Mouse (Mus musculus): ENCODE measurements at regions not wholly inside any gene's neighbourhood (a gene's known extent, or its start where the extent isn't known, plus 50 kb on each side); places are given as distances from the start of the nearest gene placed in this dataset.

DNA sequence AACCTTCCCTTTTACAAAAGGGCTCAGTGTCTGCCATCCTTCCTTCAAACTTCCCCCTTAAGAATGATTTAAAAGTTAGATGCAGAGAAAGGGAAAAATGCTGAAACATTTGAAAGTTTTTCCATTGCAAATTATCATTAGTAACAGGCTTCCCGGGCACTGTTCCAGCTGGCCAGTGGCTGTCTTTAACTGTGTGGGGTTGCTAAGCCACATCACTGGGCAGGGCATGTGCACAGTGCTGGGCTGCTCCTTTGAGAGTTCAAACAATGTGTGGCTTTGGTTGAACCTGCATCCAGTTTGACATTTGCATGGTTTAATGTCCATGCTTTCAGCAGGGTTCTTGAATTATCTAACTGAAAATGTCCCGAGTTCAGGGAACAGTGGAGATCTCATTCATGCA, 512.1 kb upstream of the Id2 start:
- no peak for DNase-seq (ENCODE audit: low read depth, low spot score)

DNA sequence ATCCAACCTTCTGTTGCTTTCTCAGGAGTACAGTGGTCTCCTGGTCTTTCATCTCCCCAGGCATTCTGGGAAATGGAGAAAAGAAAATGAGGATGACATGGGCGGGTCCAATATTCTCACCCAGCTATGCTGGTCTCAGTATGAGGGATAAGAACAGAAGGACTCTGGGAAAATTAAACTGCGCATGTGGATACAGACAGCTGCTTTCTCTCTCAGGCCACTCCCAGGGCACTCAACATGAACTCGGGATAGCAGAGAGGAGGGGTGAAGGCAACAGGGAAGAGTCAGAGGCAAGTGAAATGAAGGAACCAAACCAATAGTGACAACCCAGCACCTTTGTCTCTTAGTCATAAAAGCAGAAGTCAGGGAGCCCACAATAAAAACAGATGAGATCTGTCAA, 508.5 kb upstream of the Id2 start:
- no peak for DNase-seq (ENCODE audit: low read depth, low spot score)

DNA sequence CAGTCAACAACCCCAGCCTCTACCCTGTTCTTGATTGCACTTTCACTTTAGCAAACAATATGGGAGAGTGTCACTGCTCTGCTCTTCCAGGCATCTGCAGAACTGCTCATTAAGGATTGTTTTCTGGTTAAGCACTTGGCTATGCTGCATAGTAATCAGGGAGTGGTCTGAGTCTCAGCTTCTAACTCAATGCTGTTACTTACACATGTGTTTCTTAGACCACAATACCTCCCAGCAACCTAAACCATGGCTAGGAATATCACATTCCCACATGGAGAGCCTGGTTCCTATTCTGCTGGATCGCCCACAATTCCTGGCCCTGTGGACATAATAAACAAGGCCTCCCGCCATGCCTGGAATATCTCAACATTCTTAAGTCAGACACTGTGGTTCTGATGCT, 493.3 kb upstream of the Id2 start:
- DNase-seq (ENCODE audit: low read depth, low spot score): no peak

DNA sequence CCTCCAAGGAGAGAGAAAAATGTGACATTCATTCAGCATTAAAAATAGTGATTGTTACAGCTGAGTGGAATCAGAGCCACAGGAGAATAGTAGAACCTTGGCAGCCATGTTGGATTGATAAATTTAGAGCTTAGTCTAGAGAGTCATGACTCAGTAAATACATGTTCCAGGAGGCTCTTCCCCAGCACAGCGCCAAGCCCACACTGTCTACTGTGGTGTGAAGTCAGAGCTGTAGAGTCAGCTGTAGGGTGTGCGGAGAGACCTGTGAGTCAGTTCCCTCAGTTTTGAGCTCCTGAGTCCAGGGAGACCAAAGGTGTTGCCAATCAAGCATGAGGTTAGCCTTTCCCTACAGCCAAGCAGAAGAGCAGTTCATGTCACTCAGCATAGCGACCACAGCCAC, 488.8 kb upstream of the Id2 start:
- no peak for DNase-seq (ENCODE audit: low read depth, low spot score)

DNA sequence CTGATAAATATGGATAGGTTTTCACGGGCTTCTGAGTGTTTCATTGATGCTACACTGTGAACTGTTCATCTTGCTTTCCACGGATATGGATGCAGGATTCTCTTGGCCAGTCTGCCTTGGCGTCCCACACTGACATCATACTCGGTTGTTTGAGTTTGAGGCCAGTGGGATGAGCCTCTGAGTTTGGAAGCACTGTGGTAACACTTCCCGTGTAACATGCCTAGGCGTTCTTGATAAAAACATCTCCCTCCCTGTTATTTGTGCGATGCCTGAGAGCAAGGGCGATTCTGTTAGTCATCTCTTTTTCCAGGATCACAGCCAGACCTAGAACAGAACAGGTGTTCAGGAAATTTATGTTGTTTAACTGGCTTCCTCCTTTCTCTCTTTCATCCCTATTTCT, 482.5 kb upstream of the Id2 start:
- no peak for DNase-seq (ENCODE audit: low read depth, low spot score)

DNA sequence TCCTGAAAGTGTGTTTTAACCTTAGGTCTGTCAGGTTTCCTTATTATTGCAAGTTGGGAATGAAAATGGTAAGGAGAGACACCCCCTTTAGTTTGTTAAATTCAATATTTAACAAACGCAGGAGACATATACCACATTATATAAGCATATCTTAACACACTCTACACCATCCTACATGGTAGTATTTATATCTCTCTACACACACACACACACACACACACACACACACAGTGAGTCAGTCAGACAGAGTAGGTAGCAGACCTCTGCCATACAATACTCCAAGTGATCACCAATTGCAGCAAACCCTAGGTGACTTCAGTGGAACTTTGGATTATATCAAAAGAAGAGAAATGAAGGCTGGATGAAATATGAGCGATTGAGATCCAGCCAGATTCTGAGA, 468.2 kb upstream of the Id2 start:
- DNase-seq (ENCODE audit: low read depth, low spot score): no peak

DNA sequence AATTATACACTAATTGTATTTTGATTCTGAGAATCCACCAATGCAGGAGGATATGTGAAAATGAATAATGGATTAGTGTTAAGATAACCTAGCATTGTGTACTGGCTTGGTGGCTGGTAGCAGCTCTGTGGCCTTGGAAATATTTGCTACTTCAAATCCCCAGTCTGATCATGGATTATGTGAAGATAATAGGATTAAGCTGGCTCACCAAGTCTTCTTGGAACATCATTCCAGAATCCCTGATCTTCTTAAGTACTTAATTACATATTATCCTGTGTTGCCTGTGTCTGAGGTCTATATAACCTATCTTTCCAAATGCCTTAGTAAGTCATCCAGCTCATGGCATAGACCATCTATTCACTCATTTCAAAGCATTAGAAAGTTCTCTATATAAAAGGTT, 462.7 kb upstream of the Id2 start:
- DNase-seq (ENCODE audit: low read depth, low spot score): no peak

DNA sequence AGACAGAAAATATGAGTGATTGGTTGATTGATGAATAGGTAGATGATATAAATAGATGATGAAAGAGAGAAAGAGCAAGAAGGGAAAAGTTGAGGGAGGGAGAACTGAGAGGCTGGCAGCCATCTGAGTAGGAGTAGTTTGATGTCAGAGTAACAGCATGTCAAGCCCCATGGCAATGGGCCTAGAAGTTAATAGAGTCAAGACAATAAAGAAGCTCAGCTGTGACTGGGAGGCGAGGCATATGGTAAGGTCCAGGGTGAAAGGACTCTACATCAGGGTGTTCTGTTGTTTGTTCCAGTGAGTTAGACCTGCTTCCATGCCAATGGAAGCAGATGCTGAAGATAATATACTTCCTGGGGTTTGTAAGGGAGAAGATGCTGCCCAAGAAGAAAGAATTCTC, 456.7 kb upstream of the Id2 start:
- DNase-seq (ENCODE audit: low read depth, low spot score): no peak

DNA sequence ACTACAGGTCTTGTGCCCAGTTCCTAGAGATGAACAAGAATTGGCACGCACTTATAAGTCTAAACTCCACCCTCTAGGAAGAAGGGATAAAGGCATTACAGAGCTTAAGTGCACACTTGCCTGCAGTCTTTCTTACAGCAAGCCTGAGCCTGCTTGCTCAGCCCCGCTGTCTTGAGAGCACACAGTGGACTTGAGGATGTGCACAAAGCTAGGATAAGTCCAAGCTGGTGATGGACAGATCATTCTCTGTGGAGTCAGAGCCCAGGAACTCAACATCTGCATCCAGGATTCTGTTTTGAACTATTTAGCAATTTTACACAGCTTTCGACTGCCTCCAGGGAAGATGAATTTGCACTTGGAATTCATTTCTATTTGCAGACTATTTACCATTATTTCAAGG, 452.8 kb upstream of the Id2 start:
- DNase-seq (ENCODE audit: low read depth, low spot score): no peak

DNA sequence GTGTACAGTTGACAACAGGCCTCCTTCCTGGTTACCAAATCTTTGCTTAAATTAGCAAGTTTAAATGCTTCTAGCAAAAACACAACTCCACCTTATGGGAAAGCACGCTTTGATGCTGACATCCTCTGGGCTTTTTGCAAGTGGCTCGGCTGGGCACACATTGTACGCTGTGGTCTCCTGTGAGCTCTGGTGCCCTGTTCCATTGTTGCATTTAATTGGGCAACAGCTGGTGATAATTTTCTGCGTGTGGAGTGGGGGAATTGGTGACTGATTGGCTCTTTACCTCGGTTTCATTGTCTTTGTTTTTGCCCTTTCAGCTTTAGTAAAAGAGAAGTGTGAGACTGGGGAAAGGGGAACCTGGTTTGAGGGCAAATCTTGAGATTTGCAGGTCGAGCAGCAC, 447.3 kb upstream of the Id2 start:
- no peak for DNase-seq (ENCODE audit: low read depth, low spot score)

DNA sequence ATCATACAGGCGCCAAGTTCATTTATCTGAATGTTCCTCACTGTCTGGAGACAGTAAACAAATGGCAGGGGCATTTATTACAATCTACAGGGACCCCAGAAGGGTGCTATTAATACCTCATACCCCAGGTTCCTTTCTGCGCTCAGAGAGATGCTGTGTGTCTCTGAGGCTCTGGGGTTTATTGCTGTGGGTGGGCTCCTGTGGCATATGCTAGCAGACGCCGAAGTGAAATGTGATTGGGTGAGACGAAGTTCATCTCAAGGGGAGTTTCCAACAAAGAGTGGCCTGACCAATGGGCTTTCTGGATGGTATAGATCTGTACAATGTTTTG, 437.6 kb upstream of the Id2 start:
- no peak for DNase-seq (ENCODE audit: low read depth, low spot score)

DNA sequence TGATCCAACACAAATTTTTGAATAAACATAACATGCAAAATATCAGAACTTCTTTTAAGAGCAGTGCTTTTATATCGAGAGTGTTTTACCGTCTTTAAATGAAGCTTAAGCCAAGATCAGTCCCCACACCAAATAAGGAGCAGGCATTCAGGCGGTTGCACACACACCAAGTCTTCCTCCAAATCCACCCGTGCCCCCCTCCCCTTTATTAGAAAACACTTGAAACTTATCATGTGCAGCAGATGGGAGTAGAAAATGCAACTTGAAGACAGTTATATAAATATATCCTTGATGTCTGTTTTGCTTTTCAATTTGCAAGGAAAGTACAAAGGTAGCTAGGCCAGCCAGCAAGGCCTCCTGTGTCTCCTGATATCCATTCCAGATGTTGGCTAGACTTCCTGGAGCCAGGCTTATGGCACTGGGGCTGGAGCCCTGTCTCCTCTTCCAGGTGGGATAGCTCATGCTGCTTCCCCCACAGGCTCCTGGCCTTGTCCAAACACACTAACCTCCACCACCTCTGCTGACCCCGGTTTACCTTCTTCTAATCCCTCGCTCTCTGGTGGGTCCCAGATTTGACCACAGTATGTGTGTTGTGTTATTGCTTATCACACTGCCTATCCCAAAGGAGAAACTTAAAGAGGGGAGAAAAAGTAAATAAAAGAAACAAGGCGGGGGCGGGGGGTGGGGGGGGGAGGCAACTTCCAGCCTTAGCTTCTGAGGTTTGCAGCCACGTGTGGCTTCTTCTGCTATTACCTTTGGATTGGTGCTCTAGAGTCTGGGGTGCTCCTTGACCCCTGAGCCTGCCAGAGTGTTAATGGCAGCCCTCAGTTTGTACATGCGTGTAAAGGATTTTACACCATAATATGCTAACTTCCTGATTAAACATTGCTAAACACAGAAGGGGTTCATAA, 437.0 kb upstream of the Id2 start:
- no peak for DNase-seq (ENCODE audit: low read depth, low spot score)

DNA sequence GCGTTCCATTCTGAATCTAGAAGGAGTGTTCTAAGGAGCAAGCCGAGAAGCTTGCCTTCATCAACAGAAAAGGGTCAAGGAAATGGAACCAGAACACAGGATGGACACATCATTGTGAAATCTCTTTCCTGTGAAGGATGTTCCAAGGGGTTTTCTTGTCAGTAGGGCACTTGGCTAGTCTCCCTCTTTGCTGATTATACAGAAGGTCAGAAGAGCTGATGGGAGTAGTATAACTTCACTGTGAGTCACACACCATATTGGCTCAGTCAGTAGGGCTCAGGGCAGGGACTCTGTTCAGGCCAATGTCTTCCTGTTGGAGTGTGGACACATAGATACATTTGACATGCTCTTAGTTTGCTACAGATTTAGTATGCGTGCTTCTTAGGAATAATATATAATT, 433.5 kb upstream of the Id2 start:
- no peak for DNase-seq (ENCODE audit: low read depth, low spot score)

DNA sequence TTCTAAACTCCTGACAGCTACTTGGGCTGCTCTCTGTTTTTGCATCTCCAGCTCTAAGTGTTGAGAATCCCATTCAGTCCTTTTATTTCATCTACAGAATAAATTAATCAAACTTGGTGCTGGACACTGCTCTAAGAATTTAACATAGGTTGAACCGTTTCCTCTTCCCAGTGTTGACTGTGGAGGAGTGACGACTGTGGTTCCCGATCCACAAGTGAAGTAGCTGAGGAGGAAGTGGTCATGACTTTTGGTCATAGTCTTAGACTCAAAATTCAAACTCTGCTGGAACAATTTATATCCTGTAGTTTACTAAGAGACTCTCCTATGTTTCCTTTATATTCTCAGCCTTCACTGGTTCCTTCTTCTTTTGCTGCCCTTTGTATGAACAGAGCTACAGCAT, 432.6 kb upstream of the Id2 start:
- DNase-seq (ENCODE audit: low read depth, low spot score): no peak

DNA sequence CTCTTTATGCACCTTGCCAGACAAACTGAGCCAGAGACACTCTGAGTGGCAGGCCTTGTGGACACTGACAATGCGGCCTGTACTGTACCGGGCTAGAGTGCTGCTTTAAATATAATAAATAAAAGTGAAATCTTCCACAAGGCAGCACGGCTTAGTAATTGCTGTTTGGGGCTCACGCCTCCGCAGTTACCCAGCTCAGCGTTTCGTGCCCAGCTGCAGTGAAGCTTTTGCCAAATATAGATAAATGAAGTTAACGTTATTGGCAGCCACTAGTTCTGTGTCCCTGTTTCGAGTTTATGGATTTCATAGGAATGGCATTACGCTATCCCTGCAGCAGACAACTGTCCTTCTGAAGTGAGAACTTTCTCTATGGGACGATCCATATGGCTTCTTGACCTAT, 429.7 kb upstream of the Id2 start:
- no peak for DNase-seq (ENCODE audit: low read depth, low spot score)

DNA sequence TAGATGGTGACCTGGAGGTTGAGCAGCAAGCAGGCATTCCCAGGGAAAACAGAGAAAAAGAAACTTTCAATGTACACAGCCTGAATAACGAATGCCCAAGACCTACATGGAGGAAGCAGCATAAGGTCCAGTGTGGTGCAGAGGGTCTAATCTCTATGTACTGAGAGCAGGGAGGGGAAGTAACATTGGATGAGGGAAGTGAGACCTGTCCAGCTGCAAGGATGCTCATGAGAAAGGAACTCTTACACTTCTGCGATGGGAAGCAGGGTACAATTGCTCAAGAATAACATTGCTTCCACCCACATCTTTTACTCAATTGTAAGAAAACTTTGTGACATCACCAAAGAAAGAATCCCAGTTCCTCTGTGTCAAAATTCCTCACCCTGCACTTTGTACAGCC, 419.8 kb upstream of the Id2 start:
- DNase-seq (ENCODE audit: low read depth, low spot score): no peak

DNA sequence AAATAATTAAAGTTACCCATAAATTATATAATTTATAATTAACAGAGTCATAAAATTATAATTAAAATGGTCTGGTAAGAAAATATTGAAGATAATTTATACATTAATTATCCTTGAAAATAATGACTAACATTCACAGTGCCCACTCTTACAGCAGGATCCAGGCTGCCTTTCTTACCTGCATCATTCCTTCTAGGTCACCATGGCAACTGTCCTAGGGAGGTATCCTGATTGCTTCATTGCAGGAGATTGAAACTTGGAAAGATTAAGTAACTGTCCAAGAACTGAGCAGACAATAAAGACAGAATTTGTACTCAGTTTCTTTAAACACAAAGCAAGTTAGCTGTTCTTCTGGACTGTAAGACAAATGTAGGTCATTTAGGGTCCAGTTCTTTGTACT, 416.7 kb upstream of the Id2 start:
- DNase-seq (ENCODE audit: low read depth, low spot score): no peak

DNA sequence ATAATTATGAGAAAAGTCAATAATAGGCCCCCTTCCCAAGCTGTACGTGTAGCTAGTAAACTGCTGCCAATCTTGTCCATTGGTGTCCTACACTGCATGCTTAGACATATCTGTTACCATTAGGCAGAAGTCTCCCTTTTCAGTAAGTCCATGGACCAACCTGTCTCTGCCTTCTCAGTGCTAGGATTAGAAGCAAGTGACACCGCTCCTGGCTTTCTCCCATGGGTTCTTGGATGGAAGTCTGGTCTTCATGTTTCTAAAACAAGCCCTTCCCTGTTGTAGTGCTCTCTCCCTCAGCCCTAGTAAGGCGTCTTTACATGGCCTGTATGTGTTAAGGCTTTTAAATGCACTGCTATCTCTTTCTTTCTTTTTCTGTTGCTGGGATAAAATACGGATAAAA, 412.7 kb upstream of the Id2 start:
- no peak for DNase-seq (ENCODE audit: low read depth, low spot score)

DNA sequence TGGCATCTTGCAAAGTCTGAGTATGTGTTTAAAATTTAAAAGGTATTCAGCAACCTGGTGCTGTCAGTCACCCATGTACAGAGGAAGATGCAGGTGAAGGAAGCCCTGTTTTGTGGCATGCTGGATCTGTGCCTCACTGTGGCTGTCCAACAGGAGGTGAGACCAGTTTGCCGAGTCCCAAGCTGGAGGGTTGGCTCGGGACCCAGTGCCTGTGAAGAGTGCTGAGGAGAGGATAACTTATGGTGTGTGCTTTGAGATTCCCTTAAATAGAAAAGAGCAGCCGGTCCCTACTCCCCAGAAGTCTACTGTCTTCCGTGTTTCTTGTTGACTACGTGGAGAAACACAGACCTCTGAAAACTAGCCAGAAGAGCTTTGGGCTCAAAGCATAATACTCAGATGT, 396.3 kb upstream of the Id2 start:
- DNase-seq (ENCODE audit: low read depth, low spot score): no peak

DNA sequence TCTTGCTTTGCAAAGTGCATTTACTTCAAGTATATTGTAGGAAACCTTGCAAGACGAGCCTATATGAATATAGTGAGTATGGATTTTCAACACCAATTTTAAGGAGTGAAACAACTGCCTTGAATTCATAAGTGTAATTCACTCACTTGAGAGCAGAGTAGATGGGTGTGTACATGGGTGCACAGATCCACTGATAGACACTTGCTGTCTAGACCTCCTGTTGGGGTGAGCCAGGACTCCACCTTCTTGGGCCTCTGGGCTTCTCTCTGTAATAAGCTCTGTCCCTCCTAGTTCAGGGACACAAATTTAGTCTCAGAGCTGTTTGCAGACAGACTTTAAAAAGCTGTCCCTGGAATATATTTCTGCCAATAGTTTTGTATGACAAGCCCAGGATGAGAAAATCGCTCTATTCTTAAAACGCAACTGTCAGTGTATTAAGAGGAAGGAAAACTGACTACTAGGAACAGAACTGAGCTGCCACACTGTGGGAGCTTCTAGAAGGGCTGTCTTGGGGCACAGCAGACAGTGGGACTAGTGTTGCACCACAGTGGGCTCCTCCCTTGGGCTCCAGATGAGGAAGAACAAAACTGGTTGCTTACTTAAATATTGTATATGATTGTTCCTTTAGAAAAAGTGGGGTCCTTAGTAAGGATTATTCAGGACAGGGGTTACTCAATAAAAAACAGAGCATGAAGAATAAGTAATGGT, 395.7 kb upstream of the Id2 start:
- DNase-seq (ENCODE audit: low read depth, low spot score): no peak

DNA sequence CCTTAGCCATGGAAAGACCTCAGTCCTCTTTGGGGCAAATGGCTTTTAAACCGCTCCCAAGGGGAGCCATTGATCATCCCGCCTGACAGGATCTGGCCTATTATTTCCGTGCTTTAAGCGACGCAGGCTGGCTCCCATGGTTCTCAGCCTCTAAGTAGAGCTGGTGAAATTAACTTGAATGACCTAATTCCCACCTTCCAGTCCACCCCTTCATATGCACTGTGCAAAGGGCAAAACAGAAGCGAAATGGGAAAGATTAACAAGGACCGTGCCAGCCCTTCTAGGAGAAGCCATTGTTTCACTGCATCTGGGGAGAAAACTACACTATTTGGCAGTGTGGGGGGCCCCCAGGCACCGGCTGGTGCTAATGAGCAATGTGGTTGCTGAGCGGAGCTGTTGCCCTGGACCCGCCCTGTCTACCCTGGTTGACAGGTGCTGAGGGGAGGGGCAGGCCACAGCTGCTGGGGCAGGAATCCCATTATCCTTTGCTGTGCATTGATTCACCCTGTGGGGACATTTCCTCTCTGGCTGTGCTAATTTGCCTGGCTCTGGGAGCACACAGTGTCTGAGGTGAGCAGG, 378.3 kb upstream of the Id2 start:
- peak; percentile 59 for DNase-seq (ENCODE audit: low read depth, low spot score)

DNA sequence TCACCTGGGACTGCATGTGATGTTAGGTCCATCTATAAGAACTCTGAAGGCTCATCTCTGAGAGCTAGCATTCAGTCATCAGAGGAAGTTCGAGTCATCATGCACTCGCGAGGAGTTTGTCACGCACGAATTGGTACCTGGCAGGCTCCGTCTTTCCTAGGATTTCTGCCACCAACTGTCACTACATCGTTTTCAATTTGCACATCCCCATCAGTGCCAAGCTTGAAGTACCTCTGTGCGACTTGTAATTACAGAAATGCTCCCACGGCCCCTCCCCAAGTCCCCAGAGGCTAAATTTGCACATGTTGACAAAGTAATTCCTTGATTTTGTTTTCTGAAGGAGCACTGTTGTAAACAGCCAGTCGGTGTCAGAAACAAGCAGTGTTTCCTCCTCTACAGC, 372.2 kb upstream of the Id2 start:
- DNase-seq (ENCODE audit: low read depth, low spot score): no peak

DNA sequence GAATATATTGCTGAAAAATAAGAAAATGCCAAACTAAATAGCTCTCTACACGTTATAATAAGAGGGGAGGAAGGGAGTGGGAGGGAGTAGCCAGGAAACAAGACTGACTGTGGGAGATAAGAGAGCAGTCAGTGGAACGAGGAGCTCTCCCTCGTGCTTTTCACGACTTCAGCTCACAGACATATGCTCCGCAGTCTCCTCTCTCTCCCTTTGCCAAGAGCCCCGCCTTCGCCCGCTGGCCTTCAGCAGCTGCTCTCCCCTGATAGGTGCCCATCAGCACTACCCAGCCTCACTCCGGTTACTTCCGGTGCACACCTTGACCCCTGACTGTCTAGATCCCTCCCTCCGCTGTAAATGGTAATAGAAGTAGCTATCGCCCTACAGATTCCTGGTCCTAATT, 370.8 kb upstream of the Id2 start:
- DNase-seq (ENCODE audit: low read depth, low spot score): peak; percentile 6

Data from ZHBTc4 (cell line).